Mouse (Mus musculus): ENCODE results near the gene Car9.

DNA sequence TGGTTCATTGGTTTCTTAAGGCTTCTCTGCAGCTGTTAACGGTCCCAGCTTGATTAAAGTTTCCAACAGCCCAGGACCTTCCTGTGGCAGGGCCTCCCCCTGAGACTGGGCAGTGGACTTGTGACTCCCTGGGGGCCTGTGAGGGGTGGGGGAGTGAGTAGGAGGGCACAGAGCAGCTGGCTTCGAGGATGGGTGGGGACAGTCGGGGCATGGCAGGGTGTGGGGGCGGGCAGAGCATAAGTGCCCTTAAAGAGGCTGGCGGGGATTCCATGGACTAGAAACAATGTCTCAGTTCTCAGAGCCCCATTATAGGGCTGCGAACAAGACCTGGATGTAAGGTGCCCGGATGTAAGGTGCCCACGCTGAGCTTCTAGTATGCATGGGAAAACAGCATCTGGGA lies 49.6 kb upstream of the Car9 start:
- TF ChIP-seq CTCF (IDR thresholded peaks at IDR 0.05; ENCODE audit: extremely low read depth, insufficient read depth, low read length) = no peak
- no peak for TF ChIP-seq POLR2A (IDR thresholded peaks at IDR 0.05; ENCODE audit: extremely low read depth, insufficient read depth, low read length)
